Mouse (Mus musculus): ENCODE measurements around the gene Ier2. TPM values are rescaled to one million over a fixed set of nuclear protein-coding genes. Genes with fewer than 3 reads are reported as not detected.
"Not testable (repeated sequence)": the region's sequence is repeated elsewhere in the genome, so short reads cannot be mapped to it uniquely, and the experiment has no call there.

Gene Ier2
- polyA plus RNA-seq, 1 experiment = 39.5 TPM

DNA sequence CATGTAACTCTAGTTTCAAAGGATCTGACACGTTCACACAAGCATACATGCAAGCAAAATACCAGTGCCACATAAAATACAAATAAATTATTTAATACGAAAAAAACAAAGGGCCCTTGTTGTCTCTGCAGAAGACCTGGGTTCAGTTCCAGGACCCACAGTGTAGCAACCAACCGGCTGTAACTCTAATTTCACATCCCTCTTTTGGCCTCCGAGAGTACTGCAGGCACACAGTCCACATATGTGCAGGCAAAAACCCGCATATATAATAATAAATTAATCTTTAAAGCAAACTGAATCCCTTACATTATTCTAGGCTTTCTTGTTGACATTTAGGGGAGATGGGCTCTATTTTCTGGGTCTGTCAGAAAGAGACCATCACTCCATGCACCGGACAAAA is 15.9 kb downstream of the Ier2 start:
- WGBS = 48% methylated on average over 6 of the region's 6 CpGs
- no peak for DNase-seq (ENCODE audit: low read depth, low spot score)

GRCm38 (mm10) chr8:84643019-84643418 is 19.6 kb downstream of the Ier2 start:
- WGBS = 33% methylated on average over 5 of the region's 5 CpGs

GRCm38 (mm10) chr8:84641578-84642361 is 20.9 kb downstream of the Ier2 start:
- no peak for DNase-seq (ENCODE audit: low read depth, low spot score)
- 73% methylated on average over 1 of the region's 1 CpGs for whole genome bisulfite sequencing

More at GRCm38 (mm10) chr8:84643019-84643418, 19.6 kb downstream of the Ier2 start:
- DNase-seq (ENCODE audit: low read depth, low spot score) = no peak

GRCm38 (mm10) chr8:84640617-84641294 is 21.9 kb downstream of the Ier2 start:
- no peak for DNase-seq (ENCODE audit: low read depth, low spot score)
- WGBS = 64% methylated on average over 7 of the region's 7 CpGs

GRCm38 (mm10) chr8:84640010-84640588 is 22.6 kb downstream of the Ier2 start:
- WGBS = 15% methylated on average over 9 of the region's 9 CpGs
- no peak for DNase-seq (ENCODE audit: low read depth, low spot score)

DNA sequence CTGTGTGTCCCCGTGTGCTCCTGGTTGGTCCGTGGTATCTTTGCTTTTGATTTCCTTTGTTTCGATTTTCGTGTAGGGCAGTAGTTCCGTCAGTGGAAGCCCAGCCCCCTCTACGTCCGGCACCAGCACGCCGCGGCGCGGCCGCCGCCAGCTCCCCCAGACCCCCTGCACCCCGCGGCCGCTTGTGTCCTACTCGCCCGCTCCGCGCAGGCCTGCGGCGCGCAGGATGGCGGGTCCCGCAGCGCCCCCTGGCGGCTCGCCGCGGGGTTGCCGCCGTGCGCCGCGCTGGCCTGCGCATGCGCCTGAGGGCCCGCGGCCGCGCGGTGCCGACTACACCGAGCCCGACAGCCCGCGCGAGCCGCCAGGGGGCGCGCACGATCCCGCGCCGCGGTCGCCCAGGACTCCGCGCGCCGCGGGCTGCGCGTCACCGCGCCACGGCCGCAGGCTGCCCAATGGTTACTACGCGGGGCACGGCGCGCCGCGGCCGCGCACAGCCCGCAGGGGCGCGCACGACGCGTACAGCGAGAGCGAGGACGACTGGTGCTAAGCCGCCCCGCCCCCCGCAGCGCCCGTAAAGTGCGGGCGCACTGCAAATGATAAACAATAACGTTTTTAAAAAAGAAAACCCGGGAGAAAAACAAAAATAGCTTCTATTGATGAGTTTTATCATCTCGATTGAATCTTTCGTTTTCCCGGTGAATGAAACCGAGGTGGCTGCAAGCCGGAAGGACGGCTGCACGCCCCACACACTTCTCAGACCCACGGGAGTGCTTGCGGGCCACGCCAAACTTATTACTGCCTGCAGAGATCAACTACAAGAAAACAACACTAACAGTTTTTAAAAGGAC is 23.3 kb downstream of the Ier2 start:
- under 1% methylated on average over 105 of the region's 106 CpGs for WGBS
- DNase-seq (ENCODE audit: low read depth, low spot score) = peak; percentile 82

GRCm38 (mm10) chr8:84638555-84639161 is 24.0 kb downstream of the Ier2 start:
- no peak for DNase-seq (ENCODE audit: low read depth, low spot score)
- WGBS = 1% methylated on average over 51 of the region's 52 CpGs

- no peak for DNase-seq (ENCODE audit: low read depth, low spot score)
- 48% methylated on average over 8 of the region's 8 CpGs for WGBS
Observed at GRCm38 (mm10) chr8:84637946-84638554, 24.6 kb downstream of the Ier2 start.

DNA sequence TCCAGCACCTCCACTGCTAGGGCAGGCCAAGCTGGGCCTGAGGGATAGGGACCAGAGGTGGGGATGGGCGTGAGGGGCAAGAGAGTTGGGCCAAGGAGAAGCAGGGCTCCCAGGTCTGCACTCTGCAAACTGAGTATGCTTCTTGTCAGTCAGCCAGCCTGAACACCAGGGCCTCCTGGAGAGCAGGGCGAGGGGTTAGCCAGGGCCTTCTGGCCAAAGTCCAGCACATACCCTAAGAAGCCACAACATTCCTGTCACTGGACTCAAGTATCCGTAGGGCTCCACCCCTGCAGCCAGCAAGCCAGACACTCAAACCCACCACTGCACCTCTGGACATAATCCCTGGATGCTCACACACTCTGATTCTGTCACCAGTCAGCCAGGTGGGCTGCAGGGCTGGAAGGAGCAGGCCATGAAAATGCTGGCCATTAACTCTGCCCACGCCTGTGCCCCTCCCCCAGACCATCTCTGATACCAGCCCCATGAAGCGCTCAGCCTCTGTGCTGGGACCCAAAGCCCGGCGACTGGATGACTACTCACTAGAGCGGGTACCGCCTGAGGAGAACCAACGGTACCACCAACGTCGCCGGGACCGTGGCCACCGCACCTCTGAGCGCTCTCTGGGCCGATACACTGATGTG is 26.5 kb downstream of the Ier2 start:
- DNase-seq (ENCODE audit: low read depth, low spot score) = no peak
- 90% methylated on average over 17 of the region's 17 CpGs for WGBS

DNA sequence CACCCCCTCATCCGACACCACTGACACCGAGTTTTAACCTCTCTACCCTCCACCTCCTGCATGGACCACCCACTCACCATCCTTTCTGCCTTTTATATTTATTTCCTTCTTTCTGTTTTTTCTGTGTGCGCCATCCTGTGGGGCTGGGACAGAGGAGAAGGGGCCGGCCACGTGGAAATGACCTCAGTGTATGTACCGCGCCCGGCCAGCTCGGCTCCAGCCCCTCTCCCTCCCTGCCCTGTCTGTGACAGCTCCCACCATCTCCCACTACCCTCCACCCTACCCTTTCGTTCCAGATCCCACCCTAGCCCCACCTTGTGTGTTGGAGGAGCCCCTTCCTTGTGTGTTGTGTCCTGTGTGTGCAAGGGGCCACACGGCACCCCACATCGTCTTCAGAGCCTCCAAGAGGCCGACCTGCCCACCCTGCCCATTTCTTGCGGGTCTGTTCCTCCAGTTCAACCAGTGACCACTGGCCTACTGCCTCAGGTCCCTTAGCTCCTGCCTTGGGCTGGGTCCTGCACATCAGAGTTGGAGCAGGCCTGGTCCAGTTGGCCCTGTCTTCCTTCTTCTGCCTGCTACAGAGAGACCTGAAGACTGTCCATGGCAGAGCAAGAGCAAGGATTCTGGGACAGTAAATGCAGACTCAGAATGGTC is 27.1 kb downstream of the Ier2 start:
- WGBS = 79% methylated on average over 14 of the region's 14 CpGs
- no peak for DNase-seq (ENCODE audit: low read depth, low spot score)

DNA sequence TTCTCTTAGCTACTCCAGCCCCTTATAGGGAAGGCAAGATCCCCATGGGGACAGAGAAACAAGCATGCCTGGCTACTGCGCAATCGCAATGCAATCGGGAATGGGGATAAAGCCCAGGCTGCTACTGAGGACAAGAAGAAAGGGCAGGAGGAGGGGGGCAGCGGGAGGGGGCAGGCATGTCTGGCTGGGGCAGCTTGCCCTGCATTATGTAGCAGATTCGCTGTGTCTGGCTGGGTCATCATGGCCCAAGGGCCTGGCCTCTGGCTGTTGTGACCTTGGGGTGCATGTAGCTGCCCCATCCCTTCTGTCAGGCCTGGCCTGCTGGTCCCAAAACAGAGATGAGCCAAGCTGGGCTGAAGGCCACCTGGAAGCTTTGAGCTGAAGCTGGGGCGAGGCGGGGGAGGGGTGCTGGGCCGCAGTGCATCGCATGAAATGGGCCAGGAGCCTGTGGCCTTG is 27.8 kb downstream of the Ier2 start:
- WGBS = 60% methylated on average over 9 of the region's 9 CpGs
- no peak for DNase-seq (ENCODE audit: low read depth, low spot score)

- no peak for DNase-seq (ENCODE audit: low read depth, low spot score)
- 61% methylated on average over 10 of the region's 10 CpGs for WGBS
Observed at GRCm38 (mm10) chr8:84633841-84634584, 28.6 kb downstream of the Ier2 start.

- 96% methylated on average over 4 of the region's 4 CpGs for WGBS
Observed at GRCm38 (mm10) chr8:84631813-84632212, 30.8 kb downstream of the Ier2 start.

GRCm38 (mm10) chr8:84630145-84630544 is 32.5 kb downstream of the Ier2 start:
- whole genome bisulfite sequencing = 79% methylated on average over 4 of the region's 4 CpGs
- no peak for DNase-seq (ENCODE audit: low read depth, low spot score)

More at GRCm38 (mm10) chr8:84631813-84632212, 30.8 kb downstream of the Ier2 start:
- no peak for DNase-seq (ENCODE audit: low read depth, low spot score)

GRCm38 (mm10) chr8:84629586-84629985 is 33.1 kb downstream of the Ier2 start:
- DNase-seq (ENCODE audit: low read depth, low spot score) = no peak
- WGBS = 77% methylated on average over 11 of the region's 11 CpGs

DNA sequence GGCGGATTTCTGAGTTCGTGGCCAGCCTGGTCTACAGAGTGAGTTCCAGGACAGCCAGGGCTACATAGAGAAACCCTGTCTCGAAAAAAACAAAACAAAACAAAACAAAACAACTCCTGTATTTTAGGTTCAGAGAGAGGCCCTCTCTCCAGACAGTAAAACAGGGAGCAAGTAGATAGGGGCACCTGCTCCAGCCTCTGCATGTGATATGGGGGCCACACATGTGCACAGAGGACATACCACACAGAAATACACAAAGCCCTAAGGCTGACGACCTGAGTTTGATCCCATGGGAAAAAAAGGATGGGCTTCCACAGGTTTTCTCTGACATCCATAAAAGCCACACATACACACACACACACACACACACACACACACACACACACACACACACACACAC is 39.2 kb downstream of the Ier2 start:
- not testable (repeated sequence) for DNase-seq (ENCODE audit: low read depth, low spot score)
- WGBS = 82% methylated on average over 4 of the region's 4 CpGs

DNA sequence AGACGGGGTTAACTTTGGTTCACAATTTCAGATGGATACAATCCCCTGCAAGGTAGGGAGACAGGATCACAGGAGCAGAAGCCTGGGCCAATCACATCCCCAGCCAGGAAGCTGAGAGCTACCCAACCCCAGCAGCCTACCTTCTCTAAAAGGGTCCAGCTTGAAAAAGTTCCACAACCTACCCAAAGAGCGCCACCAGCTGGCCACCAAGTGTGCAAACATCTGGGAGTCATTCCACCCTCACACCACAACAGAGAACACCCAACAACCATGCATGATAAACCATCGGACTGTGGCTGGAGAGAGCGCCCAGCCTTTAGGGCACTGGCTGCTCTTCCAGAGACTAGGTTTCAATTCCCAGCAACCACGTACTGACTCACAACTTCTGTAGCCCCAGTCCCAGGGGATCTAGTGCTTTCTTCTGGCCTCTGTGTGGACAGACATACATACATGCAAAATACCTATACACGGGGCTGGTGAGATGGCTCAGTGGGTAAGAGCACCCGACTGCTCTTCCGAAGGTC is 41.5 kb downstream of the Ier2 start:
- WGBS = 78% methylated on average over 8 of the region's 8 CpGs
- DNase-seq (ENCODE audit: low read depth, low spot score) = no peak

Measured in large intestine, adult 2 months (tissue).